Mouse (Mus musculus) limb, embryonic 10.5 days (tissue): Measurements from ENCODE around the gene Camta1. TPM values are rescaled to one million over a fixed set of nuclear protein-coding genes. Genes with fewer than 3 reads are reported as not detected.

ENCODE experiments used
- DNase-seq: peaks from one replicate; pipeline ENCODE4 v3.0.0-alpha.2; 2017; ENCODE audit warnings: low spot score
- H3K27ac ChIP-seq: fragments of 300-500 bp; sonication (generic); 2 replicates; pipeline ENCODE4 v1.5.1; 2016; ENCODE audit warnings: mild to moderate bottlenecking
- H3K27me3 ChIP-seq: fragments of 300-500 bp; sonication (generic); 2 replicates; pipeline ENCODE4 v1.6.1; 2016; ENCODE audit warnings: low read depth, mild to moderate bottlenecking; ENCODE audit not compliant: poor library complexity, severe bottlenecking
- H3K36me3 ChIP-seq: fragments of 300-500 bp; sonication (generic); 2 replicates; pipeline ENCODE4 v1.6.1; 2016; ENCODE audit warnings: mild to moderate bottlenecking, moderate library complexity
- H3K4me1 ChIP-seq: fragments of 300-500 bp; sonication (generic); 2 replicates; pipeline ENCODE4 v1.6.1; 2016
- H3K4me3 ChIP-seq: fragments of 300-500 bp; sonication (generic); 2 replicates; pipeline ENCODE4 v1.5.1; 2016; ENCODE audit warnings: mild to moderate bottlenecking, moderate library complexity
- H3K9me3 ChIP-seq: fragments of 300-500 bp; sonication (generic); replicated peaks from 2 replicates; pipeline ENCODE4 v1.6.1; 2016; ENCODE audit warnings: mild to moderate bottlenecking
- WGBS: fragments of 180-500 bp; shearing (Covaris S2); methylation state at CpG from one replicate; pipeline ENCODE4 v1.1.7; 2016; 5-methylcytosine and 5-hydroxymethylcytosine counted together
- polyA plus RNA-seq: library from polyadenylated mRNA; unstranded; fragments of >200 nt; fragmentation: Nextera tagmentation; extraction: Ambion mirVana; gene quantifications from 2 replicates; pipeline ENCODE4 v1.2.1, GENCODE M21; 2016

Gene Camta1
- polyA plus RNA-seq, 1 experiment from 2014 or later, result 102 TPM

- WGBS, result 77% methylated on average over 9 of the region's 9 CpGs
- no peaks in the 10 kb centered on the region for H3K9me3 ChIP-seq
- no peaks in the 10 kb centered on the region for H3K27me3 ChIP-seq
- no peak overlapping the region for H3K27ac ChIP-seq
- no peaks in the 10 kb centered on the region for H3K36me3 ChIP-seq
- H3K4me1 ChIP-seq, result peaks cover 13% of the 10 kb centered on the region
- DNase-seq, result no peak
- H3K4me3 ChIP-seq, result no peak overlapping the region
Measured at GRCm38 (mm10) chr4:151661486-151661885, 200.2 kb downstream of the Camta1 start.

- no peaks in the 10 kb centered on the region for H3K27me3 ChIP-seq
- no peak for DNase-seq
- H3K4me1 ChIP-seq, result peaks cover 8% of the 10 kb centered on the region
- 79% methylated on average over 10 of the region's 10 CpGs for WGBS
- no peak overlapping the region for H3K27ac ChIP-seq
- no peaks in the 10 kb centered on the region for H3K36me3 ChIP-seq
- H3K4me3 ChIP-seq, result no peak overlapping the region
- H3K9me3 ChIP-seq, result no peaks in the 10 kb centered on the region
Measured at GRCm38 (mm10) chr4:151656427-151656826, 205.2 kb downstream of the Camta1 start.

GRCm38 (mm10) chr4:151655637-151656385 lies 205.9 kb downstream of the Camta1 start:
- Histone ChIP-seq H3K4me1 (0 out of 2 replicates have a peak, but pooled peaks cover 5% of the 10 kb centered on the region), H3K4me3 (no peak overlapping the region), H3K27ac (no peak overlapping the region), H3K36me3 (no peaks in the 10 kb centered on the region), H3K9me3 (no peaks in the 10 kb centered on the region), H3K27me3 (no peaks in the 10 kb centered on the region)
- DNase-seq, result no peak
- WGBS, result 65% methylated on average over 16 of the region's 16 CpGs

GRCm38 (mm10) chr4:151655227-151655626 lies 206.4 kb downstream of the Camta1 start:
- H3K4me3 ChIP-seq, result no peak overlapping the region
- no peaks in the 10 kb centered on the region for H3K27me3 ChIP-seq
- no peaks in the 10 kb centered on the region for H3K9me3 ChIP-seq
- H3K4me1 ChIP-seq, result 0 out of 2 replicates have a peak, but pooled peaks cover 5% of the 10 kb centered on the region
- H3K36me3 ChIP-seq, result no peaks in the 10 kb centered on the region
- 62% methylated on average over 4 of the region's 4 CpGs for WGBS
- no peak overlapping the region for H3K27ac ChIP-seq
- DNase-seq, result no peak

- Histone ChIP-seq H3K36me3 (no peaks in the 10 kb centered on the region), H3K27me3 (no peaks in the 10 kb centered on the region), H3K4me1 (peaks cover 4% of the 10 kb centered on the region), H3K9me3 (no peaks in the 10 kb centered on the region), H3K27ac (no peak overlapping the region), H3K4me3 (no peak overlapping the region)
- 79% methylated on average over 2 of the region's 2 CpGs for WGBS
- no peak for DNase-seq
Measured at GRCm38 (mm10) chr4:151642418-151642817, 219.3 kb downstream of the Camta1 start.

GRCm38 (mm10) chr4:151640971-151641370 lies 220.7 kb downstream of the Camta1 start:
- no peak overlapping the region for H3K4me3 ChIP-seq
- H3K36me3 ChIP-seq, result no peaks in the 10 kb centered on the region
- H3K4me1 ChIP-seq, result peaks cover 11% of the 10 kb centered on the region
- H3K27me3 ChIP-seq, result no peaks in the 10 kb centered on the region
- no peaks in the 10 kb centered on the region for H3K9me3 ChIP-seq
- no peak for DNase-seq
- no peak overlapping the region for H3K27ac ChIP-seq
- 83% methylated on average over 8 of the region's 8 CpGs for WGBS

GRCm38 (mm10) chr4:151638941-151639340 lies 222.7 kb downstream of the Camta1 start:
- no peak overlapping the region for H3K27ac ChIP-seq
- H3K27me3 ChIP-seq, result no peaks in the 10 kb centered on the region
- peaks cover 11% of the 10 kb centered on the region for H3K4me1 ChIP-seq
- H3K36me3 ChIP-seq, result no peaks in the 10 kb centered on the region
- 24% methylated on average over 9 of the region's 9 CpGs for WGBS
- H3K9me3 ChIP-seq, result no peaks in the 10 kb centered on the region
- no peak for DNase-seq
- no peak overlapping the region for H3K4me3 ChIP-seq

- Histone ChIP-seq H3K27me3 (no peaks in the 10 kb centered on the region), H3K4me3 (no peak overlapping the region), H3K27ac (no peak overlapping the region), H3K4me1 (peaks cover 11% of the 10 kb centered on the region), H3K36me3 (no peaks in the 10 kb centered on the region), H3K9me3 (no peaks in the 10 kb centered on the region)
- no peak for DNase-seq
- 54% methylated on average over 9 of the region's 9 CpGs for WGBS
Measured at GRCm38 (mm10) chr4:151637348-151637747, 224.3 kb downstream of the Camta1 start.

GRCm38 (mm10) chr4:151634771-151635170 lies 226.9 kb downstream of the Camta1 start:
- peaks cover 11% of the 10 kb centered on the region for H3K4me1 ChIP-seq
- H3K27me3 ChIP-seq, result no peaks in the 10 kb centered on the region
- no peaks in the 10 kb centered on the region for H3K9me3 ChIP-seq
- no peak for DNase-seq
- 36% methylated on average over 6 of the region's 6 CpGs for WGBS
- H3K27ac ChIP-seq, result no peak overlapping the region
- no peak overlapping the region for H3K4me3 ChIP-seq
- H3K36me3 ChIP-seq, result no peaks in the 10 kb centered on the region

GRCm38 (mm10) chr4:151633795-151634194 lies 227.9 kb downstream of the Camta1 start:
- peaks cover 11% of the 10 kb centered on the region for H3K4me1 ChIP-seq
- no peak for DNase-seq
- no peaks in the 10 kb centered on the region for H3K36me3 ChIP-seq
- WGBS, result 92% methylated on average over 8 of the region's 8 CpGs
- no peaks in the 10 kb centered on the region for H3K27me3 ChIP-seq
- H3K27ac ChIP-seq, result no peak overlapping the region
- H3K9me3 ChIP-seq, result no peaks in the 10 kb centered on the region
- no peak overlapping the region for H3K4me3 ChIP-seq

- Histone ChIP-seq H3K4me3 (no peak overlapping the region), H3K27me3 (no peaks in the 10 kb centered on the region), H3K9me3 (no peaks in the 10 kb centered on the region), H3K27ac (no peak overlapping the region), H3K4me1 (peaks cover 5% of the 10 kb centered on the region), H3K36me3 (no peaks in the 10 kb centered on the region)
- no peak for DNase-seq
- WGBS, result 85% methylated on average over 6 of the region's 6 CpGs
Measured at GRCm38 (mm10) chr4:151632321-151632720, 229.4 kb downstream of the Camta1 start.

- H3K4me1 ChIP-seq, result peaks cover 4% of the 10 kb centered on the region; the same call in 1 of the 2 replicates
- H3K27ac ChIP-seq, result no peak overlapping the region
- no peaks in the 10 kb centered on the region for H3K27me3 ChIP-seq
- WGBS, result 70% methylated on average over 10 of the region's 10 CpGs
- no peaks in the 10 kb centered on the region for H3K9me3 ChIP-seq
- H3K36me3 ChIP-seq, result no peaks in the 10 kb centered on the region
- no peak for DNase-seq
- H3K4me3 ChIP-seq, result no peak overlapping the region
Measured at GRCm38 (mm10) chr4:151630664-151631063, 231.0 kb downstream of the Camta1 start.

GRCm38 (mm10) chr4:151630231-151630630 lies 231.4 kb downstream of the Camta1 start:
- Histone ChIP-seq H3K27ac (no peak overlapping the region), H3K9me3 (no peaks in the 10 kb centered on the region), H3K36me3 (no peaks in the 10 kb centered on the region), H3K27me3 (no peaks in the 10 kb centered on the region), H3K4me1 (peaks cover 4% of the 10 kb centered on the region; the same call in 1 of the 2 replicates), H3K4me3 (no peak overlapping the region)
- no peak for DNase-seq
- WGBS, result 54% methylated on average over 3 of the region's 3 CpGs
